Mouse (Mus musculus) spleen, postnatal 36 days (tissue): Measurements from ENCODE around the gene Slc19a2.

Experiments used
- DNase-seq, 2 experiments: peaks; one replicate each; pipeline ENCODE4 v3.0.0; 2022; ENCODE audit warnings: low spot score in 2 of 2, mixed read lengths in 1 of 2

Slc19a2 gene

GRCm38 (mm10) chr1:164252551-164252950 is 3.7 kb downstream of the Slc19a2 start:
- DNase-seq = no peak

- no peak for DNase-seq
Measured at GRCm38 (mm10) chr1:164254836-164255235, 6.0 kb downstream of the Slc19a2 start.

DNA sequence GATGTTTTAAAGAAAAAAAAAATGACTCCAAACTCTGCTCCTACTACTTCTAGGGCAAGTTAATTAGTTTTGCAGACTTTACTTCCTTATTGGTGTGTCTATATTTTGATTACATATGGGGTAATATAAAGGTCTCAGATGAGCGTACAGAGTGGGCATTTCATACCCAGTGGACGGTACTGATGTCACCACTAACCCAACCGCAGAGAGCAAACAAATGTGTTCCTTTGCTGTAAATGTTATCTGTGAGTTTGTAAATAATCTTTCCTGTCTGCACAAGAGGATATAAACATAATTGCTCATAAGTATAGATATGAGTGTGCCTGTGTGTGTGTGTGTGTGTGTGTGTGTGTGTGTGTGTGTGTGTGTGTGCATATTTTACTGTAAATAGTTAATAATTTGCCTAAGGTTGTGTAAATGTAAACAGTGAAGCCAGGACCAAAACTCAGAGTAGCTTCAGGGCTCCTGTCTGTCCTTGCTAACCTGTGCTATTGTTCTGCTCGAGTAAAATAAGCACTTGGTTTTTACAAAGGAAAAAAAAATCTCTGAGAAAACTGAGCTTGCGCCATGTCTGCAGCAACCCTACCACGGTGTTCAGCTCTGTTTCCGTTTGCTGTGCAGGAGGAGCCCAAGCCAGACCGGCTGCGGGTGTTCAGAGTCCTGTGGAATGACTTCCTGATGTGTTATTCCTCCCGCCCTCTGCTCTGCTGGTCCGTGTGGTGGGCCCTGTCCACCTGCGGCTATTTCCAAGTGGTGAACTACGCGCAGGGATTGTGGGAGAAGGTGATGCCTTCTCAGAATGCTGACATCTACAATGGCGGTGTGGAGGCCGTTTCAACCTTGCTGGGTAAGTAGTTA is 11.6 kb downstream of the Slc19a2 start:
- DNase-seq = no peak

- DNase-seq = no peak
Measured at GRCm38 (mm10) chr1:164261553-164261952, 12.7 kb downstream of the Slc19a2 start.

GRCm38 (mm10) chr1:164270941-164271340 is 22.1 kb downstream of the Slc19a2 start:
- DNase-seq = no peak

- no peak for DNase-seq
Measured at GRCm38 (mm10) chr1:164273659-164274058, 24.8 kb downstream of the Slc19a2 start.

DNA sequence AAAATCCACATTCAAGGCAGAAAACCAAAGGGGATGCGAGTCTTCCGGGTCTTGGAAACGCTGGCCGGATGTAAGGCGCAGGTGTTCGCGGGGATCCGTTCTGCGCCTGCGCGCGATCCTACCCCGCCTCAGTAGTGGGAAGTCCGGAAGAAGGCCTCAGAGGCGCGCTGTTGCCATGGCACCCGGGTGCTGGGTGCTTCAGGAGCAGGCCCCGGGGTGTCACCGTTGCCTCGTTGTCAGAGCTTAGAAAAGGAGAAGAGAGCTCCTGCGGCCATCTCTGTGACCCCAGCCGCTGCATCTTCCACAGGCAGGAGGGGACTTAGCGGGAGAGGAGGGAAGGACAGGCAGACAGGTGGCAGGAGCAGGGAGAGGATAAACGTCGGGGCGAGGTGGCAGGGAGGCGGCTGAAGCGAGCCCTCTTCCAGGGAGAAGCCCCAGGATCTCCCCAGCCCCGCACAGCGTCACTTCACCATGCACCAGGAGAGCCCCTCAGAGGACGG is 26.7 kb downstream of the Slc19a2 start, which contains the start of gene Ccdc181:
TSS of gene Ccdc181 (plus strand) at position 131 of the 500 bp plus-strand sequence.
- peak; percentile 97 for DNase-seq

DNA sequence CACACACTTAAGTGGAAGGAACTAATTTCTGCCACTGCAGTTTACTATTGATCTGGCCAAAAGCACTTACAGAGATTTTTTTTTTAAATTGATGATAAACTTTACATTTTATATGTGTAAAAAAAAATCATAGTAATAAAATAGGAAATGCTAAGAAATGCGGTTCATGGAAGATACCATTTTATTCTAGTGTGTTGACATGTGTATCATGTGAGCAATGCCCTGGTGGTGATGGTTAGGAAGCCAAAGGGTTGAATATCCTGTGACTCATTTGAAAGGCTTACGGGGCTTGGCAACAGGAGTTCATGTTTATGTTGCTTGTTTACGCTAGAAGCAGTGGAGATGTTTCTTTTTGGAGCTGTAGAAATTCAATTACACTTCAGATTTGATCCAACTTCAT is 27.7 kb downstream of the Slc19a2 start:
- no peak for DNase-seq

- DNase-seq = no peak
Measured at GRCm38 (mm10) chr1:164279332-164279731, 30.5 kb downstream of the Slc19a2 start.

DNA sequence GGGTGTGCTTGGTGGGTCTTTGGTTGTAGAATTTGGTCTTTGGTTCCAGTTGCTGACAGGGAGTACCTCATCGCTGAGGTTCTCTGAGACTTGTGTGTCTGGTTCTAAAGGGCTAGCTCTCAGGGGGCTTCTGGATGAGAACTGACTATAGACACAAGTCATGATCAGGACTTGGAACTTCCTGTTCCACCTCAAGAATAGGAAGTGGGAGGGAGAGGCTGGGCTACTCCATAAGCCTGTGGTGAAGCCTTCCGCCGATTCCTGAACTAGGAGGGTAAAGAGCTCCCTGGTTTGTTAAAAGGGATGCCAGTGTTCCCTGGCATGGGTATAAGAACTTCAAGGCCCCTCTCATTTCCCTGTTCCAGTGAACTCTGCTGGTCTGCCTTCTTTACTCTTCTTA is 35.2 kb downstream of the Slc19a2 start:
- no peak for DNase-seq

- DNase-seq = no peak
Measured at GRCm38 (mm10) chr1:164287406-164287805, 38.6 kb downstream of the Slc19a2 start.

GRCm38 (mm10) chr1:164292040-164292439 is 43.2 kb downstream of the Slc19a2 start:
- no peak for DNase-seq

DNA sequence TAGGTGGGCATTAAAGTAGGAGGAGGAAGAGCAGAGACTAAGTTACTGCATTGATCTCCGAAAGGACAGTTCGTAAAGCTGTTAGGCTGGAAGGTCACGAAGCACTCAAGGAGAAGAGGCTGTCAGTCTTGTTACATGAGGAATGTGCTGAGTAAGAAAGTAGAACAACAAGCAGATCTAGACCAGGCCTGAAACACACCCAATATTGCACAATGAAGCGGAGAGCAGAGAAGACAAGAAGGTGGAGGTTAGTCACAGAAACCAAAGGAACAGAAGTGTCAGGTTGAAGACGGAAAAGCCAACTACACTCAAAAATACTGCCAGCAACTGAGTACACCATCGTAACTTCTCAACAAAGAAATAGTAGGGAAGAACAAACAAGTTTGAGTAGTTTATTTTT is 45.2 kb downstream of the Slc19a2 start:
- DNase-seq = no peak

DNA sequence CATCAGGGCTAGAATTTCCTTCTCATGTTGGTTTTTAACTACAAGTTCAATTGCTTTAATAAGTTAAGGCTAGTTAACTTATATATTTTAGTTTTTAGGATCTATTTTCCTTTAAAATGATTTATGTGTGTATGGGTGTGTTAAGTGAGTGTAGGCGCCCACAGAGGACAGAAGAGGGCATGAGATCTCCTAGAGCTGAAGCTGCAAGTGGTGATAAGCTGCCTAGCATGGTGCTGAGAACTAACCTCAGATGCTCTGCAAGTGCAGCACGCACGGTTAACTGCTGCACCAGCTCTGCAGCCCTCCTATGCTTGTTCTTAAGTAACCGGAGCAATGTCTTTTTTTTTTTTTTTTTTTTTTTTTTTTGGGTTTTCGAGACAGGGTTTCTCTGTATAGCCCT is 47.6 kb downstream of the Slc19a2 start:
- DNase-seq = no peak

- no peak for DNase-seq
Measured at GRCm38 (mm10) chr1:164301949-164302348, 53.1 kb downstream of the Slc19a2 start.

DNA sequence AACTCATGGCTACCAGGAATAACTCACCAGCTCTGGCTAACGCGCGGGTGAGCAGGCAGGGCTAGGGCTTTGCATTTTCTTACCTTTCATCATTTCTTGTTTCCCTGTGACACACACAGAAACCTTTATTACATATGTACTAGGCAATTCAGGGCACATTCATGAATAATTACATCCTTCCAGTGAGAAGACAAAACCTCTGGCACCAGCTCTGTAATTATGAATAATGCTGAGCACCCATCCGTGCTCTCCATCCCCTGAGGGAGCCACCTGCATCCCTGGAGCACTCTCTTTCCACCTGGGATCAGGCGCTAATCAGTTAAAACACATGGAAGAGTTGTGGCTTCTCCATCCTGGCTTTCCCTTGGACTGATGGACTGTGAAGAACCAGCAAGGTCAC is 55.0 kb downstream of the Slc19a2 start, which contains the start of gene Nme7:
TSS of gene Nme7 (plus strand) at position 301 of the 400 bp plus-strand sequence.
- DNase-seq = no peak

GRCm38 (mm10) chr1:164307124-164307751 is 58.4 kb downstream of the Slc19a2 start, which contains the start of gene Blzf1:
TSS of gene Blzf1 (minus strand) at chr1:164307489.
- peak; percentile 96 to 97 for DNase-seq

DNA sequence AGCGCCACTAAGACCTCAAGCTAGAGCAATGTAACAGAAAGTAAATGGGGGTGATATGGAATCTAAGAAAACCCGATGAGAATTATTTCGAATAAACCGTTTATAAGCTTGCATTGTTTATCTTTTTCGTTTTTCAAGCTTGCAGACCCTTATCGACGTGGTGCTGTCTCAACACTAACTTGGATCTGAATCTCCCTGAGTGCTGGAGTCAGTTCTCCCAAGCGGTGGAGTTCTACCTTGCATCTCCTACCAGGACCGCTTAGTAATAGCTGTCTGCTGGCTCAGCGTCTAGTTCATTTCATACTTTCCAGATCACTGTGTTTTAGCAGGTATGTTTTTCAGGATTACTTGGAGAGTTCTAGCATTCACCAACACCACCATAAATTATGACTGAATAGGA is 59.1 kb downstream of the Slc19a2 start:
- DNase-seq = no peak

DNA sequence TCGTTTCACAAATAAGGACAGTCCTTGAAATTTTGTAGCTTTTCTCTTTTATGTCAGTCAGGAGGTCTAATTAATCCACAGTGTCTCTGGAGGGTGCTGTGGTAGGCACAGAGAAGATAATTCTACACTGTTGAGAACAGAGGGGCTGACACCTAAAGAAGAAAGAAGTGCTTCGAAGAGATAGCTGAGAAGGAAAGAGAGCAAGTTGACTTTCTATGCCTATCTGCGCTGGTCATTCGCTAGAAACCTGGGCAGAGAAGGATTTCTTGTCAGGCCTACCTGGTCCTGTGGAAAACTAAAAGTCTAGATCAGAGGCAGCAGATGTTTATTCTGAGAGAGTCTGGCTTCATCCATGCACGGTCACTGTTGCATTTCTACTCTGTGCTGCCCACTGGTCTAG is 65.2 kb downstream of the Slc19a2 start:
- DNase-seq = no peak
